Mouse (Mus musculus): Measurements from ENCODE around the gene Kdm6a.

DNA sequence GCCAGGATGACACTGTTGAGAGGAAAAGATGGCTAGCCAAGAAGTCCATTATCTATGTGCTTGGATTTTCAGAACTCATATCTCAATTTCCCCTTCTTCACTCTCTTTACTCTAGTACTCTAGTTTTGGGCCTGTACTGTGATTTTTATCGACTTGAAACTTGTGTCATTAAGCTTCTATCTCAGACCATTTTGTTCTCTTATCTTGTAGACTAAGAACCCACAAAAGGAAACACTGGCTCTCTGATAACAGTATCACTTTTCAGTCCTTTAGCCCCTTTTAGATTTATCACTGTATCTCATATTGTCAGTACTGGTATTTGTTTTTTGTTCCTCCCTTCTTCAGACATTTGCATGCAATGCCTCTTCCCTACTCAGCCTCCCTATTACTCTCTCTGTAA, 17.1 kb downstream of the Kdm6a start:
- TF ChIP-seq POLR2A (IDR thresholded peaks at IDR 0.05; ENCODE audit: control insufficient read depth in 1 of 2, insufficient read depth in 1 of 2, low read depth in 1 of 2, low read length in 2 of 2, poor library complexity in 1 of 2): no peak
- TF ChIP-seq CTCF (IDR thresholded peaks at IDR 0.05 in 2 of 3, conservative IDR thresholded peaks at IDR 0.05 in 1 of 3; ENCODE audit: control insufficient read depth in 1 of 3, insufficient read depth in 1 of 3, low read depth in 2 of 3, low read length in 3 of 3, poor library complexity in 1 of 3, severe bottlenecking in 1 of 3): no peak
- no peak for TF ChIP-seq TBP (IDR thresholded peaks at IDR 0.05; ENCODE audit: low read depth, low read length)
- TF ChIP-seq TCF12 (IDR thresholded peaks at IDR 0.05; ENCODE audit: low read depth, low read length): peak; percentile 97
- TF ChIP-seq MYC (IDR thresholded peaks at IDR 0.05; ENCODE audit: low read depth, low read length): no peak

Measured in MEL (cell line).